ENCODE assay signal across 8 mouse cellular contexts in genomic region chr9:89868093-89868729, GRCm38 (mm10). TPM values are rescaled to one million over a fixed set of nuclear protein-coding genes. Genes with fewer than 3 reads are reported as not detected.
DNase-seq lines count a peak whose midpoint lies in the region; ATAC-seq and TF ChIP-seq lines count a peak whose summit lies in the region.

No protein-coding gene starts in this region.

- H3K27ac ChIP-seq in intestine, embryonic 14.5 days (ENCODE audit: low read depth), result no peak overlapping the region
- no peak overlapping the region for H3K27ac ChIP-seq in lung, embryonic 15.5 days

- H3K36me3 ChIP-seq in E14TG2a.4 (ENCODE audit: insufficient read depth, low read length), result no peaks in the 10 kb centered on the region
- no peaks in the 10 kb centered on the region for H3K36me3 ChIP-seq in intestine, embryonic 14.5 days (ENCODE audit: control insufficient read depth, insufficient read depth, low read length)
- no peaks in the 10 kb centered on the region for H3K36me3 ChIP-seq in lung, embryonic 15.5 days

- WGBS in intestine, embryonic 14.5 days, result 4% methylated on average over 16 of the region's 16 CpGs
- WGBS in lung, embryonic 15.5 days, result 6% methylated on average over 16 of the region's 16 CpGs

- peaks cover 43% of the 10 kb centered on the region for H3K27me3 ChIP-seq in E14TG2a.4 (ENCODE audit: insufficient read depth, low read length)
- peaks cover 45% of the 10 kb centered on the region for H3K27me3 ChIP-seq in intestine, embryonic 14.5 days (replicated peaks; ENCODE audit: control insufficient read depth, insufficient read depth, low read length)
- peaks cover 45% of the 10 kb centered on the region for H3K27me3 ChIP-seq in lung, embryonic 15.5 days

- H3K9me3 ChIP-seq in E14TG2a.4 (ENCODE audit: low read length), result peaks cover 5% of the 10 kb centered on the region
- H3K9me3 ChIP-seq in intestine, embryonic 14.5 days (ENCODE audit: control insufficient read depth, low read length), result no peaks in the 10 kb centered on the region
- no peaks in the 10 kb centered on the region for H3K9me3 ChIP-seq in lung, embryonic 15.5 days

- TF ChIP-seq CTCF in E14TG2a.4 (conservative IDR thresholded peaks at IDR 0.05; ENCODE audit: low read length), result no peak

- DNase-seq in ZHBTc4 (ENCODE audit: low read depth, low spot score), result peak; percentile 86
- DNase-seq in intestine, embryonic 14.5 days (ENCODE audit: low spot score), result peak; percentile 56
- no peak for DNase-seq in adrenal gland, adult 2 months
- no peak for DNase-seq in left cerebral cortex, adult 9 months (ENCODE audit: low spot score in 2 of 2)
- no peak for DNase-seq in layer of hippocampus, adult 8-10 months (ENCODE audit: low spot score in 2 of 2)
- DNase-seq in cerebellum, postnatal 25 days, result no peak

- ATAC-seq in intestine, embryonic 14.5 days (replicated peaks; ENCODE audit: low FRiP score, low TSS enrichment, low read depth), result no peak; the same call in 1 of the 2 replicates
- ATAC-seq in lung, embryonic 15.5 days (ENCODE audit: borderline replicate concordance, extremely low read depth, low FRiP score, low TSS enrichment), result peak; percentile 62; the same call in 1 of the 2 replicates

- H3K4me3 ChIP-seq in E14TG2a.4 (replicated peaks; ENCODE audit: low read length), result peak overlapping the region; percentile 46
- H3K4me3 ChIP-seq in intestine, embryonic 14.5 days (ENCODE audit: low read depth, low read length), result no peak overlapping the region
- no peak overlapping the region for H3K4me3 ChIP-seq in lung, embryonic 15.5 days

- H3K9ac ChIP-seq in intestine, embryonic 14.5 days (ENCODE audit: low read length), result no peak overlapping the region
- H3K9ac ChIP-seq in lung, embryonic 15.5 days, result no peak overlapping the region

- H3K4me2 ChIP-seq in intestine, embryonic 14.5 days (ENCODE audit: low read length), result peak overlapping the region; percentile 25
- H3K4me2 ChIP-seq in lung, embryonic 15.5 days, result peak overlapping the region; percentile 34

- H3K4me1 ChIP-seq in E14TG2a.4 (replicated peaks; ENCODE audit: low read depth, low read length), result peaks cover 23% of the 10 kb centered on the region
- no peaks in the 10 kb centered on the region for H3K4me1 ChIP-seq in intestine, embryonic 14.5 days (replicated peaks; ENCODE audit: control insufficient read depth, insufficient read depth, low read length)
- peaks cover 4% of the 10 kb centered on the region; the same call in 1 of the 2 replicates for H3K4me1 ChIP-seq in lung, embryonic 15.5 days

RNA-seq across cellular contexts. Expression of gene Rasgrf1, which starts 41.5 kb away (rescaled TPM):
- 0.35 TPM in 1 of 2 replicates, not detected in the other for polyA plus RNA-seq in intestine, embryonic 14.5 days (2014; fragmentation: Nextera tagmentation; extraction: Ambion mirVana)
- polyA plus RNA-seq in lung, embryonic 15.5 days (2015; fragmentation: Nextera tagmentation; extraction: Ambion mirVana), result 0.70 and 0.83 TPM in 2 replicates
- total RNA-seq in adrenal gland, adult 2 months (2021), result 10 to 100 TPM; 12.1 to 30.9 TPM
- polyA plus RNA-seq in adrenal gland, adult 2 months (2012; rRNA removed), result 7.6 and 10.1 TPM in 2 replicates
- 100 to 1,000 TPM; 449 to 518 (median 495) TPM for total RNA-seq in layer of hippocampus, adult 8-10 months (2022)

Comparison
In these comparisons a context has a peak if more than half of its experiments do, and no peak if none do; other contexts are left out.
1. DNase-seq: peak in ZHBTc4 (single experiment) and intestine, embryonic 14.5 days (single experiment); none in adrenal gland, adult 2 months (single experiment), left cerebral cortex, adult 9 months (0 of 2), layer of hippocampus, adult 8-10 months (0 of 2) and cerebellum, postnatal 25 days (0 of 2).